ENCODE assay signal across 18 mouse cellular contexts in genomic region chr13:94069421-94070307, GRCm38 (mm10). TPM values are rescaled to one million over a fixed set of nuclear protein-coding genes. Genes with fewer than 3 reads are reported as not detected.
A peak's percentile ranks its signal among the peaks of the same experiment; 100 is the strongest.
DNase-seq lines count a peak whose midpoint lies in the region; ATAC-seq and TF ChIP-seq lines count a peak whose summit lies in the region.
"Had no signal": no experiment of that assay in that cellular context is flagged by ENCODE, and none has a peak within 500 bp of the region (broad histone marks: within the 10 kb centered on the region; RNA-seq: fewer than 3 reads in every experiment).

No protein-coding gene starts in this region.

- ATAC-seq in kidney, embryonic 16.5 days (ENCODE audit: low FRiP score, low TSS enrichment), result peak; percentile 86
- no peak for ATAC-seq in stomach, postnatal 0 days (ENCODE audit: low FRiP score, low TSS enrichment)
- ATAC-seq: liver, postnatal 0 days had no signal

- 40% methylated on average over 16 of the region's 16 CpGs for WGBS in kidney, embryonic 16.5 days
- WGBS in kidney, adult 2 months, result 76% methylated on average over 16 of the region's 16 CpGs
- 81% methylated on average over 16 of the region's 16 CpGs for WGBS in stomach, postnatal 0 days

- peak overlapping the region; percentile 29; the same call in 1 of the 2 replicates for H3K9ac ChIP-seq in kidney, embryonic 16.5 days (replicated peaks; ENCODE audit: low read length)
- no peak overlapping the region for H3K9ac ChIP-seq in stomach, postnatal 0 days (ENCODE audit: low read length)
- H3K9ac ChIP-seq: embryonic facial prominence, embryonic 15.5 days; heart, embryonic 15.5 days; liver, postnatal 0 days had no signal

- 0 out of 2 replicates have a peak, but pooled peaks cover 7% of the 10 kb centered on the region for H3K36me3 ChIP-seq in kidney, embryonic 16.5 days (ENCODE audit: insufficient read depth, low read length)
- no peaks in the 10 kb centered on the region for H3K36me3 ChIP-seq in kidney, adult 2 months (ENCODE audit: control insufficient read depth, insufficient read depth, low read length)
- no peaks in the 10 kb centered on the region for H3K36me3 ChIP-seq in myocyte (ENCODE audit: control insufficient read depth, insufficient read depth)
- H3K36me3 ChIP-seq in stomach, postnatal 0 days (ENCODE audit: control insufficient read depth, insufficient read depth, low read length), result no peaks in the 10 kb centered on the region
- H3K36me3 ChIP-seq: embryonic facial prominence, embryonic 15.5 days; heart, embryonic 15.5 days had no signal

- no peak for TF ChIP-seq POLR2A in kidney, adult 2 months (IDR thresholded peaks at IDR 0.05; ENCODE audit: low read depth, low read length)
- no peak for TF ChIP-seq POLR2A in myocyte (IDR thresholded peaks at IDR 0.05; ENCODE audit: insufficient read length, low read depth)

- H3K9me3 ChIP-seq in kidney, embryonic 16.5 days (ENCODE audit: low read length), result no peaks in the 10 kb centered on the region
- H3K9me3 ChIP-seq in stomach, postnatal 0 days (ENCODE audit: control insufficient read depth, low read length), result no peaks in the 10 kb centered on the region
- H3K9me3 ChIP-seq: embryonic facial prominence, embryonic 15.5 days; heart, embryonic 15.5 days; limb, embryonic 10.5 days had no signal

- peaks cover 96% of the 10 kb centered on the region for H3K79me2 ChIP-seq in myocyte (ENCODE audit: control insufficient read depth, insufficient read depth)

- no peak for TF ChIP-seq EP300 in stomach, postnatal 0 days (optimal IDR thresholded peaks at IDR 0.05)

- H3K27me3 ChIP-seq in kidney, embryonic 16.5 days (ENCODE audit: insufficient read depth, low read length), result no peaks in the 10 kb centered on the region
- H3K27me3 ChIP-seq in kidney, adult 2 months (replicated peaks; ENCODE audit: control insufficient read depth, insufficient read depth, low read length), result no peaks in the 10 kb centered on the region
- no peaks in the 10 kb centered on the region for H3K27me3 ChIP-seq in myocyte (ENCODE audit: control insufficient read depth, insufficient read depth, insufficient read length)
- no peaks in the 10 kb centered on the region for H3K27me3 ChIP-seq in stomach, postnatal 0 days (ENCODE audit: control insufficient read depth, insufficient read depth, low read length)
- H3K27me3 ChIP-seq: embryonic facial prominence, embryonic 15.5 days; heart, embryonic 15.5 days had no signal

- peak overlapping the region; percentile 25 for H3K4me2 ChIP-seq in kidney, embryonic 16.5 days (replicated peaks; ENCODE audit: low read depth, low read length)
- no peak overlapping the region for H3K4me2 ChIP-seq in myocyte (ENCODE audit: low read depth)
- no peak overlapping the region for H3K4me2 ChIP-seq in stomach, postnatal 0 days (replicated peaks; ENCODE audit: low read depth)
- H3K4me2 ChIP-seq: embryonic facial prominence, embryonic 15.5 days; heart, embryonic 15.5 days had no signal

- peaks cover 99% of the 10 kb centered on the region for H3K4me1 ChIP-seq in kidney, embryonic 16.5 days (ENCODE audit: insufficient read depth, low read length)
- 0 out of 2 replicates have a peak, but pooled peaks cover 3% of the 10 kb centered on the region for H3K4me1 ChIP-seq in kidney, adult 2 months (ENCODE audit: control insufficient read depth, insufficient read depth, low read length)
- H3K4me1 ChIP-seq in stomach, postnatal 0 days (replicated peaks; ENCODE audit: control insufficient read depth, insufficient read depth), result peaks cover 2% of the 10 kb centered on the region

- DNase-seq in kidney, adult 2 months, result no peak
- peak; percentile 42 for DNase-seq in MN1 (ENCODE audit: low spot score)
- DNase-seq in embryo, embryonic 10 days (ENCODE audit: low spot score), result peak; percentile 74
- DNase-seq in thymus, adult 18-20 months, result no peak
- DNase-seq in stomach, postnatal 0 days (ENCODE audit: low spot score), result no peak
- DNase-seq: adrenal gland, adult 2 months; cerebellum, adult 2 months; heart, adult 18-20 months; kidney, postnatal 10 days; liver, postnatal 0 days; lung, postnatal 10 days; right cerebral cortex, postnatal 4 days; thymus, postnatal 14 days had no signal

- TF ChIP-seq CTCF in kidney, adult 2 months (conservative IDR thresholded peaks at IDR 0.05; ENCODE audit: insufficient read depth, insufficient read length, low read depth, low read length), result no peak
- no peak for TF ChIP-seq CTCF in stomach, postnatal 0 days (IDR thresholded peaks at IDR 0.05; ENCODE audit: low read depth)

- no peak overlapping the region for H3ac ChIP-seq in myocyte (ENCODE audit: control insufficient read depth, insufficient read length)

- no peak overlapping the region for H3K4me3 ChIP-seq in kidney, embryonic 16.5 days (ENCODE audit: low read length)
- no peak overlapping the region for H3K4me3 ChIP-seq in kidney, adult 2 months (ENCODE audit: insufficient read depth, low read depth, low read length)
- no peak overlapping the region for H3K4me3 ChIP-seq in myocyte
- no peak overlapping the region for H3K4me3 ChIP-seq in stomach, postnatal 0 days (ENCODE audit: low read depth, low read length)
- H3K4me3 ChIP-seq: embryonic facial prominence, embryonic 15.5 days; heart, embryonic 15.5 days; limb, embryonic 10.5 days had no signal

- H3K27ac ChIP-seq in kidney, embryonic 16.5 days (ENCODE audit: low read length), result peak overlapping the region; percentile 96
- H3K27ac ChIP-seq in kidney, adult 2 months (ENCODE audit: insufficient read depth, low read depth, low read length), result no peak overlapping the region
- no peak overlapping the region for H3K27ac ChIP-seq in stomach, postnatal 0 days (replicated peaks)
- H3K27ac ChIP-seq: embryonic facial prominence, embryonic 15.5 days; heart, embryonic 15.5 days; limb, embryonic 10.5 days had no signal

TF ChIP-seq in myocyte, 11 proteins besides CTCF, POLR2A, EP300 and RAD21:
- TF ChIP-seq POLR2AphosphoS2 (IDR thresholded peaks at IDR 0.05; ENCODE audit: insufficient read length, low read depth), result peak; percentile 11
- no peak for TF ChIP-seq REST (IDR thresholded peaks at IDR 0.05; ENCODE audit: insufficient read depth, insufficient read length)

RNA-seq across cellular contexts. Expression of gene Lhfpl2, which starts 12.1 kb away (rescaled TPM):
- polyA plus RNA-seq in kidney, embryonic 16.5 days (2015; fragmentation: Nextera tagmentation; extraction: Ambion mirVana), result 91.2 and 96.0 TPM in 2 replicates
- 11.3 and 17.9 TPM in 2 replicates for polyA plus RNA-seq in kidney, adult 2 months (2012; rRNA removed)
- polyA plus RNA-seq in myocyte (2012; fragmentation: generic; extraction: Trizol), result 35.7 TPM
- polyA plus RNA-seq in stomach, postnatal 0 days (2015; fragmentation: Nextera tagmentation; extraction: Ambion mirVana), result 6.8 and 7.0 TPM in 2 replicates

Comparison
In these comparisons a context has a peak if more than half of its experiments do, and no peak if none do; other contexts are left out.
1. DNase-seq: peak in MN1 (single experiment) and embryo, embryonic 10 days (single experiment); none in kidney, adult 2 months (single experiment), thymus, adult 18-20 months (0 of 2) and stomach, postnatal 0 days (single experiment).